Mouse (Mus musculus) heart, postnatal 25 days (tissue): ENCODE data around the gene Ly6g5b. TPM values are rescaled to one million over a fixed set of nuclear protein-coding genes. Genes with fewer than 3 reads are reported as not detected.

Experiments
- DNase-seq: peaks from one replicate; pipeline ENCODE4 v3.0.0; 2022; ENCODE audit warnings: low spot score
- intact Hi-C: fragments of 180-260 bp; cut with DNase I; formaldehyde crosslinking; loops from one replicate; pipeline ENCODE4 v1.15.1; 2025
- total RNA-seq, 2 experiments: library from RNA; stranded (reverse); gene quantifications; 2 replicates each; pipeline ENCODE4 v1.2.3; 2021

Ly6g5b gene
- total RNA-seq, 2 experiments from 2014 or later: 0.36 TPM; not detected in 1

GRCm38 (mm10) chr17:35121143-35121799 lies 6.0 kb upstream of the Ly6g5b start, which contains the start of gene Gpank1:
TSS of gene Gpank1 (plus strand) at chr17:35121455.
- peak; percentile 98 for DNase-seq
- intact Hi-C loops: loop anchor here (5.0 kb wide), 2 partner anchors 41 to 116 kb away; partner anchors contain the start of genes Nfkbil1 and Prrc2a

- intact Hi-C loops: loop anchor here (5.0 kb wide), 2 partner anchors 42 to 117 kb away; partner anchors contain the start of genes Nfkbil1 and Prrc2a
- DNase-seq: no peak
Measured at GRCm38 (mm10) chr17:35120745-35121142, 5.5 kb upstream of the Ly6g5b start.

- no peak for DNase-seq
- intact Hi-C loops: no loop called here
Measured at GRCm38 (mm10) chr17:35111774-35112173, 3.5 kb downstream of the Ly6g5b start.

DNA sequence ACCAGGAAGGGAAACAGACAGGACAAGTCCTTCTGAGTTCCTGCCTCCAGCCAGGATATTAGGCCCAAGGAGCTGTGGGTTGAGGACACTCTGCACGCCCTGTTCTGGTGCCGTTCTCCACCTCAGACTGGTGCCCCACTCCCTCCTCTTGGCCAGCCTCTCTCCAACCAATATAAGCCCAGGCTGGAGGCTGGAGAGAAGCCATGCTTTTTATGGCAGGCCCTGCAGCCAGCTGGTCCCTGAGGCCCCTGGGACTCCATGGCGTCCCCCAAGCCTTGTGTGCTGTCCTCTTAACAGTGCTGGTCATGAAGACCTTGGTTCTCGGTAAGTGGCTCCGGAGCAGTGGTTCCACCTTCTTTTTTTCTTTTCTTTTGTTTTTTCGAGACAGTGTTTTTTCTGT lies 7.1 kb downstream of the Ly6g5b start, which contains the start of gene Ly6g5c:
Gene Ly6g5c (plus strand): TSS at position 183 of the 400 bp plus-strand sequence.
- no peak for DNase-seq
- intact Hi-C loops: no loop called here

- intact Hi-C loops: loop anchor here (1.0 kb wide), 1 partner anchor 85 kb away; no protein-coding TSS in a partner anchor
- no peak for DNase-seq
Measured at GRCm38 (mm10) chr17:35106522-35106921, 8.7 kb downstream of the Ly6g5b start.

GRCm38 (mm10) chr17:35105740-35106389 lies 9.4 kb downstream of the Ly6g5b start:
- intact Hi-C loops: loop anchor here (1.0 kb wide), 1 partner anchor 85 kb away; no protein-coding TSS in a partner anchor
- DNase-seq: no peak

DNA sequence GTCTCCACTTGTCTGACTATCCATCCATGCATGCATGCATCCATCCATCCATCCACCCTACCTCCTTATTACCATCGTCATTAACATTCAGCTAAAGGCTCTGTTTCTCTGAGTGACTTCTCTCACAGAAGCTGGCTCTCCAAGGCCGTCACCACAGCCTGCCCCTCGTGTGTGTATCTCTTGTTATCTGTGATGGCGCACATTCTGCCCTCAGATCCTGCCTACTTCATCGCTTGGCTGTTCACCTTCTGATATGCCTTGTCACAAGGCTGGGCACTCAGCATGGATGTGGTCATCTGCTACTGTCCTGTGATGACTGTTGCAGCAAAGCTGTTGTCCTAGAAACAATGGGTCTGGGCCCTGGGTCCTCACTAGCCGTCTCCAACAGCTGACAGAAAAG lies 10.5 kb downstream of the Ly6g5b start:
- DNase-seq: no peak
- intact Hi-C loops: no loop called here

- intact Hi-C loops: no loop called here
- no peak for DNase-seq
Measured at GRCm38 (mm10) chr17:35104079-35104478, 11.1 kb downstream of the Ly6g5b start.

DNA sequence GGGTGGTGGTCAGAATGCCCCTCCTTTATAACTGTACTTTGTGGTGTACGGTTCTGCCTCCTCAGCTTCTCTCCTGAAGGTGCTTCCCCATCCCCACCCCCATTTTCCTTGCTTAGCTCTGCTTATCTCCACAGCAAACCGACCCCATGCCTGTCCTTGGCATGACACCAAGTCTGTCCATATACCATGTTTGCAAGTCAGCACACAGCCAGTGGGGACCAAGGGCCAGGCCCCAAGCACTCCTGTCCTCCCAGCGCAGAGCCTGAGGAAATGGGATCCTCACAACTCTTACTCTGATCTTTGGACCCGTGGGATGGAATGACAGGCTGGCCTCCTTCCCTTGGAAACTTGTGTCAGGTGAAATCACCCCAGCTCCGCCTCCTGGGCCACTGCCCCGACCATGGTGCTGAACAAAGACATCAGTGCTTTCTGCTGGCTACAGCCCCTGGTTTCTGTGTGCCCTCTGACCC lies 12.0 kb downstream of the Ly6g5b start:
- DNase-seq: no peak
- intact Hi-C loops: no loop called here

DNA sequence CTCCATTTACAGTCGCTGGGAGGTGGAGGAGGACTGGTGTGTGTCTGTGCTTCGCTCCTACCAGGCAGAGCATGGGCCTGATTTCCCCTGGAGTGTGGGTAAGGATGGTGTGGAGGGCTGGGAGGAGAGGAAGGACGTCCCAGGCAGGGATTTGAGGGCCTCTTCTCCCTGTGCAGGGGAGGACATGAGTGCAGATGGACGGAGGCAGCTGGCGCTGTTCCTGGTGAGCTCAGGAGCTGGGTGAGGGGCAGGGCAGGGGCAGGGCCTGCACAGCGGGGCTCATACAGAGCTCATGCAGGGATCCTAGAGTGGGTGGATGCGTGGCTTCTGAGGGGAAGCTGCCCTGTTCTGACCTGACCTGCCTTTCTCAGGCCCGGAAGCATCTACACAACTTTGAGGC lies 12.9 kb downstream of the Ly6g5b start:
- intact Hi-C loops: no loop called here
- no peak for DNase-seq

DNA sequence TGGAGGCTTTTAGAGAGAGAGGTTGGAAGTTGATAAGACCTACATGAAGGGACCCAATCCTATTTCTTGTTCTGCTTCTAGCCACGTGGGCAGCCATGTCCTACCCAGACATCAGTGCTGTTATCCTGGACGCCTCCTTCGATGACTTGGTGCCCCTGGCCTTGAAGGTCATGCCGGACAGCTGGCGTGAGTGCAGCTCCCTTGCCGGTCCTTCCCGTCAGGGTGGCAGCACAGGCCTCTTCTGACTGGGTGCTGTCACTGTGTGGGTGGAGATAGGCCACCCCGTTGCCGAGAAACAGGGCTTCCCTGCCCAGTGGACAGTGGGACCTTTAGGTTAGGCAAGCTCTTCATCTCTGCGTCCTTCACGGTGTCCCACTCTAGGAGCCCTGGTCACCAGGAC lies 14.1 kb downstream of the Ly6g5b start:
- intact Hi-C loops: no loop called here
- no peak for DNase-seq

DNA sequence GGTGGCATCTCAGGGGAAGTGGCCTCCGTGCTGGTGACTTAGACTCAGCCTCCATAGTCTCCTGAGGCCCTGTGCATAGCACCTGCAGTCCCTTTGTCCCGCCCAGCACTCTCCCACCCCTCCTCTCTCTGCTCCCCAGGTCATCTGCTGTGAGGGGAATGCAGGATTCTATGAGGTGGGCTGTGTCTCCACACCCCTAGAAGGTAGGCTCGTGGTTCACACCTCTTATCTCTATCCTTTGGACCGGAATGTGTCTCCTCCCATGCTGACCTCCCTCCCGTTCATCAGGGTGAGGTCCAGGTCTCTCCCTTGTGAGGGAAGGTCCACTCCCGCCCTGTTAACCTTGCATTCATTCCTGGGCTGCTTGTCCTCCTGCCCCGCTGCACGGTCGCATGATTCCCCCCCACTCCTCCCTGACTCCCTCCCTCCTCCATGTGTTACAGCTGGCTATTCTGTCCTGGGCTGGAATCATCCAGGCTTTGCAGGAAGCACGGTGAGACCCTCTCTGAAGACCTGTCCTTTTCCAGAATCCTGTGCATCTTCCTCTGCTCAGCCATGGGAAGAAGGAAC lies 14.9 kb downstream of the Ly6g5b start:
- DNase-seq: no peak

DNA sequence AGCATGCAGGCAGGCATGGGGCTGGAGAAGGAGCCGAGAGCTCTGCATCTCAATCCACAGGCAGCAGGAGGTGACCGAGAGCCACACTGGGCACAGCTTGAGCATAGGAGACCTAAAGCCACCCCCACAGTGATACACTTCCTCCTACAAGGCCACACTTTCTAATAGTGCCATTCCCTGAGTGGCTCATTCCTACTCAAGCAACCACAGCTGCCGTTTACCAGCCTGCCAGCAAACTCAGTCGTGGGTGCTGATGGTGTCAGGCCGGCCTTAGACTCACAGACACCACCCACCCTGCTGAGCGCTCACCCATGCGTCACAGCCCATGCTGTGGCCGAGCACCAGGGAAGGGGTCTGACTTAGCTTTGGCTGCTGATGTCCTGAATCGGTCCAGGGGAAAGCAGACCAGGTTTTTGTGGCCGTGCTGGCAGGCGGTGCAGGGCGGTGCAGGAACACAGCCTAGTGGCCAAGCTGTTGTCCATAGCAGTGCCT lies 18.0 kb downstream of the Ly6g5b start:
- DNase-seq: no peak
- intact Hi-C loops: no loop called here

More for the DNA sequence above, 14.9 kb downstream of the Ly6g5b start:
- intact Hi-C loops: no loop called here

GRCm38 (mm10) chr17:35096597-35096996 lies 18.6 kb downstream of the Ly6g5b start:
- intact Hi-C loops: no loop called here
- no peak for DNase-seq

GRCm38 (mm10) chr17:35094475-35095365 lies 20.5 kb downstream of the Ly6g5b start:
- intact Hi-C loops: no loop called here
- DNase-seq: no peak

DNA sequence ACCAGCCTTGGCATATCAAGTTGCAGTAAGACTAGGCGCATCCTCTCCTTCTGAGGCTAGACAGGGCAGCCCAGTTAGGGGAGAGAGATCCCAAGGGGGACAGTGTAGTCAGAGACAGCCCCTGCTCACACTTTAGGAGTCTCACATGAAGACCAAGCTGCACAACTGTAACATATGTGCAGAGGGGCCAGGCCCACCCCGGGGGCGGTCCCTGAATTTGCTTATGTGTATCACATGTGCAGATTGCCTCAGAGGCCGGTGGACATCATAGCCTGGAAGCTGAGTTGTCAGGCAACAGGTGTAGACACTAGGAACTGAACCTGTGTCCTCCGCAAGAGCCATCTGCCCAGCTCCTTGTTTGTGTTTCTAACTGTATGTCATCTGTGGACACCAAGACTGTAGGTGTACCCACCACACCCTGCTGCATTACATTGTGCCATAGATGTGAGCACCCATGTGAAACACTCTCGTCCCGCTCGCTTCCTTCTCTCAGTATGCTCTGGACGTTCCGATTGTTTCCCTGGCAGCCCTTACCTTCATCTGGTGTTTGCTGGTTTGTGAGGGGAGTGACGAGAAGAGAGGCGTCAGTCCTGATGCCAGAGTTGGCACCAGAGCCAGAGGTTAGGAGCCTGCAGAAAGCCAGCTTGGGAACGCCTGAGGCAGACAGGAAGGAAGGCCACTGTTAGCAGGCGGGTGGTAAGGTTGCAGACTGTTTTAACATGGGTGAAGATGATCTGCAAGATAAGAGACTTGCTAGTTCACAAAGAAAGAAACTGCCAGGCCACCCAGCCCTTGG lies 22.6 kb downstream of the Ly6g5b start:
- intact Hi-C loops: no loop called here
- no peak for DNase-seq

- intact Hi-C loops: no loop called here
- DNase-seq: no peak
Measured at GRCm38 (mm10) chr17:35090166-35090932, 24.9 kb downstream of the Ly6g5b start.
